Mouse (Mus musculus) intestine, embryonic 16.5 days (tissue): Measurements from ENCODE around the gene Dab1. TPM values are rescaled to one million over a fixed set of nuclear protein-coding genes. Genes with fewer than 3 reads are reported as not detected.

Experiments
- ATAC-seq: fragments of 200-750 bp; cut with Nextera tagmentation; 2 replicates; pipeline ENCODE4 v1.8.0; 2017; ENCODE audit warnings: moderate TSS enrichment, moderate library complexity
- H3K27ac ChIP-seq: fragments of 300-500 bp; sonication (generic); 2 replicates; pipeline ENCODE4 v1.5.1; 2014; ENCODE audit warnings: mild to moderate bottlenecking, low read length
- H3K27me3 ChIP-seq: fragments of 300-500 bp; sonication (generic); replicated peaks from 2 replicates; pipeline ENCODE4 v1.6.1; 2014; ENCODE audit warnings: low read length, control low read depth, mixed read lengths; ENCODE audit not compliant: control insufficient read depth, insufficient read depth
- H3K36me3 ChIP-seq: fragments of 300-500 bp; sonication (generic); 2 replicates; pipeline ENCODE4 v1.6.1; 2014; ENCODE audit warnings: low read length, control low read depth; ENCODE audit not compliant: control insufficient read depth, insufficient read depth
- H3K4me1 ChIP-seq: fragments of 300-500 bp; sonication (generic); 2 replicates; pipeline ENCODE4 v1.6.1; 2014; ENCODE audit warnings: low read length, control low read depth, mixed read lengths; ENCODE audit not compliant: control insufficient read depth, insufficient read depth
- H3K4me2 ChIP-seq: fragments of 300-500 bp; sonication (generic); 2 replicates; pipeline ENCODE4 v1.6.1; 2014; ENCODE audit warnings: low read depth, low read length, control low read depth
- H3K4me3 ChIP-seq: fragments of 300-500 bp; sonication (generic); 2 replicates; pipeline ENCODE4 v1.5.1; 2014; ENCODE audit warnings: mild to moderate bottlenecking, low read length
- H3K9ac ChIP-seq: fragments of 300-500 bp; sonication (generic); 2 replicates; pipeline ENCODE4 v1.6.1; 2014; ENCODE audit warnings: low read depth, low read length
- H3K9me3 ChIP-seq: fragments of 300-500 bp; sonication (generic); 2 replicates; pipeline ENCODE4 v1.6.1; 2016; ENCODE audit warnings: low read length, control low read depth; ENCODE audit not compliant: control insufficient read depth
- WGBS: fragments of 180-500 bp; shearing (Covaris S2); extraction: QIAGEN DNeasy Blood & Tissue Kit; methylation state at CpG from one replicate; pipeline ENCODE4 v1.1.7; 2014; 5-methylcytosine and 5-hydroxymethylcytosine counted together
- polyA plus RNA-seq: library from polyadenylated mRNA; unstranded; fragments of >200 nt; fragmentation: Nextera tagmentation; extraction: Ambion mirVana; gene quantifications from 2 replicates; pipeline ENCODE4 v1.2.1, GENCODE M21; 2015

Gene Dab1
- polyA plus RNA-seq, 1 experiment from 2014 or later: 54.5 TPM

GRCm38 (mm10) chr4:104602804-104603203 is 983.6 kb downstream of the Dab1 start:
- no peaks in the 10 kb centered on the region for H3K36me3 ChIP-seq
- no peaks in the 10 kb centered on the region for H3K9me3 ChIP-seq
- no peak overlapping the region for H3K4me3 ChIP-seq
- H3K9ac ChIP-seq: no peak overlapping the region
- no peak; the same call in 1 of the 2 replicates for ATAC-seq
- H3K4me1 ChIP-seq: 0 out of 2 replicates have a peak, but pooled peaks cover 4% of the 10 kb centered on the region
- WGBS: 64% methylated on average over 8 of the region's 8 CpGs
- no peak overlapping the region for H3K4me2 ChIP-seq
- no peak overlapping the region for H3K27ac ChIP-seq
- H3K27me3 ChIP-seq: no peaks in the 10 kb centered on the region

DNA sequence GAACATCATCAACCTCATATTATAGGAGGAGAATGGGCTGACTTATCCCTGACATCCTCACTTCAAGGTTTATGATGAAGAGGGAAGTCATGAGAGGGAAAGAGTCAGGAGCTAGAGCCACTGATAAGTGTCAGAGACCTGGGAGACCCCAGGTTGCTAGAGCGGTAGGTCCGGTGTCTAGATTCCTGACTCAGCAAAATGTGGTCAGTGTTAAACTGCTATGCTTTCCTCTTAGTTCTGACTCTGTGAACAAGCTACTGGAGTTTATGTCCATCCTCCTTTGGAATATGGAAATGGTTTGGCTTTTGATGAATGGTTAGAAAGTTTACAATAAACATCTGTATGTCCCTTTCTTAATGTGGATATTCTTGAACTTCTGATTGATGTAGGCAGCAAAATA is 985.1 kb downstream of the Dab1 start:
- ATAC-seq: no peak
- 89% methylated on average over 2 of the region's 2 CpGs for WGBS

GRCm38 (mm10) chr4:104606881-104607280 is 987.7 kb downstream of the Dab1 start:
- H3K27ac ChIP-seq: no peak overlapping the region
- no peak overlapping the region for H3K9ac ChIP-seq
- H3K4me2 ChIP-seq: no peak overlapping the region
- H3K4me1 ChIP-seq: 0 out of 2 replicates have a peak, but pooled peaks cover 4% of the 10 kb centered on the region
- WGBS: 67% methylated on average over 8 of the region's 8 CpGs
- no peak overlapping the region for H3K4me3 ChIP-seq
- no peaks in the 10 kb centered on the region for H3K36me3 ChIP-seq
- no peak for ATAC-seq
- H3K27me3 ChIP-seq: no peaks in the 10 kb centered on the region
- H3K9me3 ChIP-seq: no peaks in the 10 kb centered on the region

More for the DNA sequence above, 985.1 kb downstream of the Dab1 start:
- Histone ChIP-seq H3K27ac (no peak overlapping the region), H3K4me1 (0 out of 2 replicates have a peak, but pooled peaks cover 4% of the 10 kb centered on the region), H3K4me3 (no peak overlapping the region), H3K27me3 (no peaks in the 10 kb centered on the region), H3K9me3 (no peaks in the 10 kb centered on the region), H3K9ac (no peak overlapping the region), H3K36me3 (no peaks in the 10 kb centered on the region), H3K4me2 (no peak overlapping the region)

DNA sequence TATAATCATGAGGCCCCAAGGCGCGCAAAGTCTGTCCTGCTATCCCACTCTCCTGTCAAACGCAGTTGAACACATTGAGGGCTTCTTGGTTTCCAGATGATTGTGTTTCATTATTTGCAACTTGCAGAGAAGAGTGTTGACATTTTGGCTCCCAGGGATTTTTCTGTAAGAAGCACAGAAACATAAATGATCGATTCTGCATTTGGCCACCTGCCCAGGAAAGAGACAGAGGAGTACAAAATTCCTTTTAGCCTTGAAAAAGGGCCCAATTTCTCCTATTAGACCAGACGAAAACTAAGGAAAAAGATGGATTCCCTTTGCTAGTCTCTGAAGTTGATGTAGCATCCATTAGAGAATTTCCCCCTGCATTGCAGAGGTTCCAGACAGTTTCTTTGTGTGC is 988.5 kb downstream of the Dab1 start:
- H3K9me3 ChIP-seq: no peaks in the 10 kb centered on the region

GRCm38 (mm10) chr4:104619452-104619851 is 1000.3 kb downstream of the Dab1 start:
- no peaks in the 10 kb centered on the region for H3K36me3 ChIP-seq
- no peak for ATAC-seq
- WGBS: 41% methylated on average over 5 of the region's 5 CpGs
- no peak overlapping the region for H3K9ac ChIP-seq
- H3K4me1 ChIP-seq: no peaks in the 10 kb centered on the region
- no peaks in the 10 kb centered on the region for H3K9me3 ChIP-seq
- no peak overlapping the region for H3K27ac ChIP-seq
- no peak overlapping the region for H3K4me3 ChIP-seq
- H3K4me2 ChIP-seq: no peak overlapping the region
- no peaks in the 10 kb centered on the region for H3K27me3 ChIP-seq

More for the DNA sequence above, 988.5 kb downstream of the Dab1 start:
- H3K27me3 ChIP-seq: no peaks in the 10 kb centered on the region
- H3K4me1 ChIP-seq: 0 out of 2 replicates have a peak, but pooled peaks cover 2% of the 10 kb centered on the region
- no peak overlapping the region for H3K27ac ChIP-seq
- 56% methylated on average over 5 of the region's 5 CpGs for WGBS
- no peaks in the 10 kb centered on the region for H3K36me3 ChIP-seq
- H3K4me2 ChIP-seq: no peak overlapping the region
- no peak for ATAC-seq
- H3K4me3 ChIP-seq: no peak overlapping the region
- no peak overlapping the region for H3K9ac ChIP-seq

DNA sequence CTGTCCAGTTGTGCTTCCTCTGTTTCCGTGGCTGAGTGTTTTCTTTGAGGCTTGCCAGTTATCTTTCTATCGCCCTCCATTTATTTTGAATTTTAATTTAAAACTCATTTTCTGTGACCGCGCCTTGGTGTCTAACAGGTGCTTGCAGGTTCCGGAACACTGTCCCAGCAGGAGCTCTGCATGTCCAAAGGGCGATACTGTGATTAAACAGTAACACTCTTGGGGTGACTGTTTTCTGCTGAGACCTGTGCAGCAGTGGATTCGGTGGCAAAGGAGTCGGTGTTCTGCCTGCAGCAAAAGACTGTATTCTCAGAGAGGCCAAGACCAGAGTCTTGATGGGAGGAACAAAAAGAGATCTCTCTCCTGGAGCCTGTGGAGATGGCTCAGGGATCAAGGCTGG is 1006.2 kb downstream of the Dab1 start:
- no peak overlapping the region for H3K4me2 ChIP-seq
- H3K4me1 ChIP-seq: no peaks in the 10 kb centered on the region
- 75% methylated on average over 8 of the region's 8 CpGs for WGBS
- H3K27me3 ChIP-seq: no peaks in the 10 kb centered on the region
- H3K27ac ChIP-seq: no peak overlapping the region
- no peaks in the 10 kb centered on the region for H3K36me3 ChIP-seq
- no peaks in the 10 kb centered on the region for H3K9me3 ChIP-seq
- ATAC-seq: no peak
- H3K4me3 ChIP-seq: no peak overlapping the region
- H3K9ac ChIP-seq: no peak overlapping the region

DNA sequence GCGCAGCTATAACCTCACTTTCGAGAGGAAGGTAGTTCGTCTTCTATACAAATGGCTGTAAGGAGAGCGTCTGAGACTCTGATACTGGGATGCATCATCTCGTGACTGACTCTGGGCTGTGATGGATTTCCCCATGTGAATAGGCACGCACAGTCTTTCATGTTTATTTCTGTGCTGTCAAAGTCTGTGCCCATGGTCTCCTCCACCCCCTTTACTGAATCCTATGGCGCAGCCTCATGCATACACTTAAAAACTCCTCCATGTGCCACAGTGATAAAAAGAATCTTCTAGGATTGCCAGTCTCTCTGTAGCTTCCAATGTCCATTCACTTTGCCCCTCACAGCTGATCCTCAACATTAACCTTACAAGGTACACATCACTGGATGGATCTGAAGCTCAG is 1009.5 kb downstream of the Dab1 start:
- Histone ChIP-seq H3K9me3 (no peaks in the 10 kb centered on the region), H3K4me3 (no peak overlapping the region), H3K27me3 (no peaks in the 10 kb centered on the region), H3K4me1 (no peaks in the 10 kb centered on the region), H3K27ac (no peak overlapping the region), H3K4me2 (no peak overlapping the region), H3K9ac (no peak overlapping the region), H3K36me3 (no peaks in the 10 kb centered on the region)
- no peak for ATAC-seq
- WGBS: 83% methylated on average over 7 of the region's 7 CpGs

DNA sequence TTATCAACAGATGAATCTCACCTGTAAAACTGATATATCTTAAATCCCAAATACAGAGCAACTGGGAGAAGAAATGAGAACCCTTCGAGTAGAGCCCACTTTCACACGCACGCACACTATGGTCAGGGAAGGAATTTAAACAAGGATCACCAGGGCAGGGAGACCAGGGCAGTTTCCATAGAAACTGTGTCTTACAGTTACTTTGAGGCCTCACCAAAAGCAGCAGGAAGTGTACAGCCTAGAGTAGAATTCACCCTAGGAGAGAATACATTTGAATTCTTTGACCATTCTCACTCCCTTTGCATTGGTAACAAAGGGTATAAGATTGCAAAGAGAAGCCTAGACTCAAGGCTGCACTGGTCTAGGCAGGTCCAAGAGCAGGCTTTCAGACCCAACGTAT is 1017.9 kb downstream of the Dab1 start:
- no peaks in the 10 kb centered on the region for H3K9me3 ChIP-seq
- no peak for ATAC-seq
- H3K9ac ChIP-seq: no peak overlapping the region
- no peaks in the 10 kb centered on the region for H3K36me3 ChIP-seq
- no peak overlapping the region for H3K4me3 ChIP-seq
- no peaks in the 10 kb centered on the region for H3K4me1 ChIP-seq
- 86% methylated on average over 4 of the region's 4 CpGs for WGBS
- H3K4me2 ChIP-seq: no peak overlapping the region
- H3K27ac ChIP-seq: no peak overlapping the region
- H3K27me3 ChIP-seq: no peaks in the 10 kb centered on the region

DNA sequence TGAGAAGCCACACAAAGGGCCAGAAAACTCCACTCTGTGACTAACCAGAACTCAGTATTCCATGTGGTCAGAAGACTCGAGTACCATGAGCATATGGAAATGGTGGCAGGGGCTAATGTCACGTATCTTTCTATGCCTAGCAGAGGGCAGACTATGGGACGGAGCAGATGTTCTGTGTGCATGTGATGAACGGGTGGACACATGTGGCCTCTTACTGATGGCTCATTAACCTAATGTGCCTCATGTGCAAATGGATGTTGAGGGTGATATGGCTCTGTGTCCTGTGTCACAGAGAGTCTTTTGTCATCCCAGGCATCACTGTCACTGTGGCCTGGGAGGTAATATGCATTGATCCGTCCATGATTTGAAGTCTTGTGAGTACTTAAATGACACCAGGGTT is 1021.5 kb downstream of the Dab1 start:
- H3K27me3 ChIP-seq: no peaks in the 10 kb centered on the region
- no peak overlapping the region for H3K4me3 ChIP-seq
- ATAC-seq: no peak
- no peaks in the 10 kb centered on the region for H3K4me1 ChIP-seq
- no peak overlapping the region for H3K9ac ChIP-seq
- no peaks in the 10 kb centered on the region for H3K36me3 ChIP-seq
- no peak overlapping the region for H3K4me2 ChIP-seq
- no peaks in the 10 kb centered on the region for H3K9me3 ChIP-seq
- H3K27ac ChIP-seq: no peak overlapping the region
- 90% methylated on average over 5 of the region's 5 CpGs for WGBS

- Histone ChIP-seq H3K4me2 (no peak overlapping the region), H3K9ac (no peak overlapping the region), H3K36me3 (no peaks in the 10 kb centered on the region), H3K4me1 (no peaks in the 10 kb centered on the region), H3K27me3 (no peaks in the 10 kb centered on the region), H3K9me3 (no peaks in the 10 kb centered on the region), H3K27ac (no peak overlapping the region), H3K4me3 (no peak overlapping the region)
- ATAC-seq: no peak
- 87% methylated on average over 8 of the region's 8 CpGs for WGBS
Observed at GRCm38 (mm10) chr4:104642761-104643469, 1023.8 kb downstream of the Dab1 start.
